Mouse (Mus musculus) erythroblast, embryonic 14.5 days (primary cell): ENCODE measurements around the gene Atf6.

Source experiments
- GATA1 ChIP-seq: IDR thresholded peaks from 2 replicates; pipeline ENCODE4 v1.6.1; 2012; ENCODE audit warnings: low read length, inconsistent platforms, mixed read lengths
- TAL1 ChIP-seq: IDR thresholded peaks from 3 replicates; pipeline ENCODE4 v1.6.1; 2012; ENCODE audit warnings: low read length, inconsistent platforms, mixed read lengths

GRCm38 (mm10) chr1:170731865-170732595 is 135.5 kb downstream of the Atf6 start:
- TF ChIP-seq GATA1 (no peak), TAL1 (no peak)
